Mouse (Mus musculus) cerebellum, adult 11-12 months (tissue): ENCODE data around the gene Gm20388.

Source experiments
- DNase-seq: peaks from one replicate; pipeline ENCODE4 v3.0.0; 2022

Gene Gm20388

DNA sequence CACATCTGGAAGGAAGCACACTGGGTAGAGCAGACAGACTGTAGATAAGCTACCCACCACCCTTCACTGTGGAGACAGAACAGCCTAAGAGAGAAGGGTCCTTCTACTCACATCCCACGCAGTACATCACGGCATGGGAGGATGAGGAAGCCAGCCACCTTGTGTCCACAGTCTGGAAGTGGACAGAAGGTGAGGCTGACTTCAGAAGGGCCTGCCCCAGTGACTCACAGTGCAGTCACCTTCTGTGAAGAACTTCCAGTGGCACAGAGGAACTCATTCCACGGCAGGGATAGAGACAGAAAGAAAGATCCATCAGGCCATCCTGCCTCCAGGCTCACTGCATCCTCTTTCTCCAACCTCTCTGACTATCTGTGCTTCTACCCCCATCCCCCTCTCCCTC is 4429.1 kb downstream of the Gm20388 start:
- no peak for DNase-seq

DNA sequence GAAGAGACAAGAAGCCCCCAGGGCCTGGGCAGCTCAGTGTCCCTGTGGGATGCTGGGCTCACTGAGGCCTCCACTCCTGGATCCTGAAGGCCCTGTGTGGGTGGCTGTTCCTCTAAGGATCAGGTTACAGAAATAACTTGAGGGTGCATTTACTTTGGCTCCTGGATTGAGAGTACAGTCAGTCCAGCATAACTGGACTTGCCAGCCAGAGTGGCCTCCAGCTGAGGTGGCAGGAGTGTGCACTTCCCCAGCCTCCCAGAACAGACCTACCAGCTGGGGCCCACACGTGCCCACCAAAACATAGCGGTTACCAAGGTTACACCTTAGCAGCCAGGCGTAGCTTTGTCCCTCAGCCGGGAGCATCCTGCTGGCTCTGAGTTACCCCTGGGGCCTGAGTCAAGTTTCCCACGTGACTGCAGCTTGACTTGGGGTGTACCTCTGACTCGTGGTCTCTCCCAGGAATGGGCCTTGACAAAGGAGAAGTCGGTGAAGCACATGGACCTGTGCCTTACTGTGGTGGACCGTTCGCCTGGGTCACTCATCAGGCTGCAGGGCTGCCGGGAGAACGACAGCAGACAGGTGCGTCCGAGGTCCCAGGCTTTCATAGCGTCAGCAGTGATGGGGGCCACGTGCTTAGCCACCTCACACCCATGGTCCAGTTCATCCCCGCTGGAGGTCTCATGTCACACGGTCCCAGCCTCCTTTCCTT is 4429.9 kb downstream of the Gm20388 start:
- DNase-seq: no peak

DNA sequence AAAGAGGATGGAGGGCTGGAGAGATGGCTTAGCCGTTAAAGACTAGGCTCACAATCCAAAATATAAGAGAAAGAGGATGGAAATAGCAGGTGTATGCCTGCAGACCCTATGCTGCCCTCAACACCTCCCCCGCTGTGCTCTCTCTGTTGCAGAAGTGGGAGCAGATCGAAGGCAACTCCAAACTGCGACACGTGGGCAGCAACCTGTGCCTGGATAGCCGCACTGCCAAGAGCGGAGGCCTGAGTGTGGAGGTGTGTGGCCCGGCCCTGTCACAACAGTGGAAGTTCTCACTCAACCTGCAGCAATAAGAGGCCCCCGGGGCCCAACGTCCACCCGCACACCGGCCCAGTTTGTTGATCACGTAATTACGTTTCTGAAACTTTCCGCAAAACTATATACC is 4432.5 kb downstream of the Gm20388 start:
- DNase-seq: no peak

DNA sequence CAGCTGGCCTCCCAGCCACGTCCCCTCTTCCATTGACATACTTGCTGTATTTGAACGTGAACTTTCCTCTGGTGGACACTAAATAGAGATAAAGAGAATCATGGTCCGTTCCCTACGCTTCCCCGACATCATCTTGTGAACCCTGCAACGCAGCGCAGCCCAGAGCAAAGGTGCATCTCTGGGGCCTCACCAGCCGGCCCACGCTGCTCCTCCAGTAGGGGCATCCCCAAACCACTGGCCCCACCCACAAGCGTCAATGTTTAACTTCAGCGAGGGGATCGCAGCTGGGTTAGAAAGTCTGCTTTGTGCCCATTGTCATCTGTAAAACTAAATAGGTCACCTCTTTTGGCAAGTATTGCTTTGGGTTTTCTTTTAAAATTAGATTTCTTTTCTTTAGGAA is 4433.4 kb downstream of the Gm20388 start:
- no peak for DNase-seq

DNA sequence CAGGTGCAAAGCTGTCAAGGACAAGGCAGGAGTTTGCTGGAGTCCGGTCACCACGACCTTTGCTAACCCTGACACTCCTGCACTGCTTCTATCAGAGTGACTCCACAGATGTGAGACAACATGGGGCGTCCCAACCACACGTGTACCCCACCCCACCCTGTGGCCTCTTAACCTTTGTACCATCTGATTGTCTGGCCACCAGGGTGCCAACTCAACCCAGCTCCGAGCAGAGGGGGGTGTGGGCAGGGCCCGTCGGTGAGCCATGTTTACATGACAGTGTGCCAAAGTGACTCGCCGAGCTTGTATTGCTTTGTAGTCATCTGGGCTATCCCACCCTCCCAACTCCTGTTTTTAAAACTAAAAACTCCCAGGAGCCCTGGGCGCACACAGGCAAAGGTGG is 4434.5 kb downstream of the Gm20388 start:
- DNase-seq: no peak

DNA sequence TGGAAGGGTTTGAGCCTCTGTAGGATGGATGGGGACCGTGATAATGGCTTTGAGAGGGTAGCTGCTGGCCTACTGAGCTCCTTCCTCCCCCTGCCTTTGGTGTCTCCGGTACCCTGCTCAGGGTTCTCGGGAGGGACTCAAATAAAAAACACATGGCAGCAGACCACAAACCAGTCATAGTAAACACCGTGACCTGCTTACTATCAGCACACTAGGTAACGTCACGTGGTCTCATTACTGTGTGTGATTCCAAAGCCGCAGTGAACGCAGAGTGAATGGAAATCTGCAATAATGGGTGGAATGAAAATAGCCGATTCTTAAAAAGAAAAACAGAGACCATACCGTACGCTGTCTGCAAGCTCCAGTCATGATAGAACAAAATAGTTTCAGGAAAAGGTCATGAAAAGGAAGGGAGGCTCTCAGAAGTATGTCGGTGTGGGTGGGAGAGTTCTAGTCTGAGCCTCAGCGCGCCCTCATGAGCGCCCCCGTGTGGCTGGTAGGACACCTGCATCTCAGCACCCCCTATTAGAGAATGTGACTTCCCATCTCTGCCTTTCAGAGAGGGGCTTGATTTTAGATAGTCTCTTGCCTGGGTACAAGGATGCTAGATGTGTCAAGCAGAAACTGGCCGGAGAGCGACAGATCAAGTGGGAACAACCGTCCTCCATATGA is 4436.3 kb downstream of the Gm20388 start:
- DNase-seq: no peak

DNA sequence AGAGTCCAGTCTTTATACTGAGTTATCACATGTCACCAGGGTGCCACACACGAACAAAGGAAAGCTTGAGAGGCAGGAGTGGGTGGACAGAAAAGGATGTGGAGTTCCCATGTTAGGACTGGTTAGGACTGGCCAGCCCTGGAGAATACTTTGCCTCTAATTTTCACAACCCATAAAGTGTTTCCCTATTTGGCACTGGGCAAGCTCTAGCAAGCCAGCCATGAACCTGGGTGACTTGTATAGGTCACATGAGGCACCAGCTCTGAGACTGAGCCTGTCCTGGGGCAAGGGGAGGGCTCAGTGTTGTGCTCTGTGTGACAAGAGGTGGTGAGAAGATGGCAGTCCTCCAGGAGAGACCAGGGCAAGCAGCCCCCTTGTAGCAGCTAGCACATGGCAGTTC is 4437.4 kb downstream of the Gm20388 start:
- no peak for DNase-seq

DNA sequence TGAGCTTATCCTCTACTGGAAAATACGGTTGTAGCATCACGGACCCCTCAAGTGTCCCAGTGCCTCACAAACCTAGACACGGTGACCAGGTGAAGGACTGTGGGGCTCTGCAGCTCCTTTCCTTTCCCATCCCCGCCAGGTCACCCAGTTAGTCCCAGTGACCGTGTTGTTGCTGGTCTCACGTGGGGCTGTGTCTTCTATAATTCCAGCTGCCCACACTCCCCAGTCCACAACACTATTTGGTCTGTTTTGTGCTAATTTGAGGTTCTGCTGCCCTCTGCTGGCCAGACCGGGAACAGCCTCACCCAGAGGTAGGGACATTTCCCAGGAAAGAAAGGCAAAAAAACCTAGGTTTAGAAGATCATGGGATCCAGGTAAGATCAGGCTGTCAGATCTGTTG is 4439.0 kb downstream of the Gm20388 start:
- DNase-seq: peak; percentile 66

DNA sequence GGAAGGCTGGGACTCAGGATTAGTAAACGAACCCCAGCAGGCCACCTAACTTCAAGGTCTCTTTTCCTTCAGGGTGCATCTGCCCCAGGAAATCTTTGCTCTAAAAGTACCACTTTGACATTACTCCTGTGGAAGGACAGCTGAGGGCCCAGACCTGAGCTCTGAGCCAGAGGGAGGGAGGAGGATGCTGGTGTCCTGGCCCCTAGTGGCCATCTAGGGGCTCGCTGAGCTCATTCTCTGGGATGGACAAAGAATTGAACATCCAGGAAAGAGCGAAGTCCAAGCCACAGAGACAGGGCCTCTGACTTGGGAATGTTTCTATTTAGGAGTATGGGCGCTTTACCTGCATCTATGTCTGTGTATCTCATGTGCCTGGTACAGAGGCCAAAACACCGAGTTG is 4441.0 kb downstream of the Gm20388 start:
- no peak for DNase-seq

DNA sequence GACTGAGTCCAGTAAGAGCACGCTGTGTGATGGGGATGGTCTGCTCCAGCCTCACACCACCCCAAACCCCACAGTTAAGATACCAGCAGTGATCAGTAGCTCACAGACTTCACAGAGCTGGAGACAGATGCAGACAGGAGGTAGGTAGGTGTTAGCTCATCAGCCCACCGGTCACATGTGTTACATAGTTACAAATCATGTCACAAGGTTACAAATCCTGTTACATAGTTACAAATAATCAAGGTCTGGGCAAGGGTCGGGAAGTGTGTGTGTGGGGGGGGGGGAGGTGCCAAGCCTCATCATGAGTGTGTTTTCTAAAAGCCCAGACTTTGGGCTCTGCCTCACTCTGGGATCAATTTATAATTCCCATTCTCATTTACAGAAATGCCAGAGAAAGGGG is 4450.3 kb downstream of the Gm20388 start:
- DNase-seq: no peak

DNA sequence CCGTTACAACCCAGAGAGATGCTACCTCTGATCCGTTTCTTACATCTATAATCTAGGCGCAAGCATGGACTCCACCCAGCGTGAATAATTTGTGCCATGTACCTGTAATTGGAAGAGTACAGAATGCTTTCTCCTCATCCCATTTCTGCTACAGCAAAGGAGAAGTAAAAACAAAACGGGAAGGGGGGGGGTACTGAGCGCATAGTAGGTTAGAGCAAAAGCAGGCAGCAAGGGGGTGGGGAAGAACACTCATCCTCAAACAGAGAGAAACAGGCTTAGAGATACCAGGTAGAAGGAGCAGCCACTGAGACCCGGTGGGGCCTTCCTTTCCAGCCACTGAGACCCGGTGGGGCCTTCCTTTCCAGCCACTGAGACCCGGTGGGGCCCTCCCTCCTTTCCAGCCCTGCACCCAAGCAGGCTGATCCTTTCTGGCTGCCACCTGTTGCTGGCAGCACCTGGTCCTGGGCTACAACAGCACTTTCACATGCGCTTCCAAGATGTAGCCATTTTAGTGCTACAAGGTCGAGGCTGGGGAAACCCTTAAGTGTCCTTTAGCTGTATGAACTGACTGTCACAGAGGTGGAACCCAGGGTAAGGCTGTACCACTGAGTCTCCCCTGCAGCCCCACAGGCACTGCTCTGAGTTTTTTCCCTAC is 4451.3 kb downstream of the Gm20388 start:
- DNase-seq: no peak

DNA sequence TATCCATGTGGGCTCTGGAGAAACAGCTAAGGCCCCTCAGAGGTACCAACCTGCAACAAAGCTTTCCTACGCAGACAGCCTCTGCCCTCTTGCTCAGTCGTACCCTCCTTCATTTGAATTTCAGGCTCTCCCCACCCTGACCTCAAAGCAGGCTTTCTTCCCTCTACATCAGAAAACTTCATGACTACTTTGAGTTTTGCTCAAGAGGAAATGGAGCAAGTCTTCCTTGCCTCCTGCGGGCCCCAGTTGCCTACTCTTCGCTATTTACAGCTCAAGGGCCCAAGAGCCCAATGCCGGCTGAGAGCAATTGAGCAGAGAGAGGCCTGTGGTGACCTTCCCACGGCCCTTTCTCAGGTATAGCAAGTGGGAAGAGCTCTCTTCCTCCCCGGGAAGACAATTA is 4451.9 kb downstream of the Gm20388 start:
- no peak for DNase-seq

DNA sequence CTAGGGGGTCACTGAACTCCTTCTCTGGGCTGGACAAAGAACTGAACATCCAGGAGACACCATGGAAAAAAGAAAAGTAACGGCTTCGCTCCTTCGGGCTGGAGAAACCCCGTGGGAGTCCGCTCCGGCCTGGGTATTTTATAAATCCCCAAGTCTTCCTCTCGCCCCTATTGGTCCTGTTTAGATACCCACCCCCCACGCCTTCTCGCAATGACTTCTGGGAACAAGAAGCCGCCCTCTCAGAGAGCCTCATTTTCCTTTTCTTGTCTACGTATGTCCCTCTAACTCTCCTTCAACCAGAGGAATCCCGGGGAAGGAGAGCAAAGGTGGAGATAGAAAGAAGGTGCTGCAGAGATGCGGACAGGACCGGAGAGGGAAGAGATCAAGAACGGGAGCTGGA is 4452.7 kb downstream of the Gm20388 start:
- no peak for DNase-seq

DNA sequence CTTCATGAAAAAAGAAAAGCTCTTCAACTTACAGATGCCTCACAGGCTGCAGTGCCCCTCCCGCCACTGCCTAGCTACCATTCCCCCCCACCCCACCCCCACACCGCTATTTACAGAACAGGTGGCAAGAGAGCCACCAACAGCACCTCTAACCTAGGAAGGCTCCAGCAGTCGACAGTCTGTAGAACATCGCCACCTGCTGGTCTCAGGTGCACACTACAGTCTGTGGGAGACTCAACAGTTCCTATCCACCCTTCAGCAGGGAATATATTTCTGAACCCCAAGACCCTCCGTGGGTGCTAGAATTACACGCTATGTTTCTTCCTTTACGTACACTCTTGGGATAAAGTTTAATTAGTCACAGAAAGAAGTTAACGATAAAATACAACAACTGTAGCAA is 4457.6 kb downstream of the Gm20388 start:
- peak; percentile 64 for DNase-seq

DNA sequence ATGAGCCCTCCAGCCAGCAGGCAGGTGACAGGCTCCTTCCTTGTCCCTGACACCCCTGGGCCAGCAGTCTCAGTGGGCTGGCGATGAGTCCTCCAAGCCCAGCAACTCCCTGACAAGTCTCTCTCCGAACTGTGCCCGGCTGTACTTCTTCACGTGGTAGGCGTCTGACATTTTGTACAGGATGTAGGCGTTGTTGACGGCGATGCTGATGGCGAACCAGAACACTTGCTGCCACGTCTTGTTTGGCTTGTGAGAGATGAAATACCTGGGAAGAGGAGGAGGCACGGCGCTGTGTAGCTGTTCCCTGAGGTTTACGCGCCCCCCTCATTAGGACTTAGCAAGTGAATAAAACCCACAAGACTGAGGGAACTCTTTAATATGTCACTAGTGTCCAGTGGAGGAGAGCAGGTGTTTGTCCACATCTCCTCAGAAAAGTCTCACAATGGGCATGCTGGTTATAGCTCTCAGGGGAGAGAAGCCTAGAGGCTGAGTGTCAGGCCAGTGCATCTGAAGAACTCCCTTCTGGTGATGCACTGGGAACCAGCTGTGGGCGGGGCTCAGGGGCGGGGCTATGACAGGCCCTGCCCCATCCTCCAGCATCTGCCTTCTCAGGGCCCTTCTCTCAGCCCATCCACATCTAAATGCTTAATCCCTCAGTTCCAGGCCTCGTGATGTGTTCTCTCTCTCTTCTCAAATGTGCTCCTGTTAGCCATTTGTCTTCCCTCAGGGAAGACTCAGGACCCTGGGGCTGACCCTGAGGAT is 4460.0 kb downstream of the Gm20388 start:
- no peak for DNase-seq

DNA sequence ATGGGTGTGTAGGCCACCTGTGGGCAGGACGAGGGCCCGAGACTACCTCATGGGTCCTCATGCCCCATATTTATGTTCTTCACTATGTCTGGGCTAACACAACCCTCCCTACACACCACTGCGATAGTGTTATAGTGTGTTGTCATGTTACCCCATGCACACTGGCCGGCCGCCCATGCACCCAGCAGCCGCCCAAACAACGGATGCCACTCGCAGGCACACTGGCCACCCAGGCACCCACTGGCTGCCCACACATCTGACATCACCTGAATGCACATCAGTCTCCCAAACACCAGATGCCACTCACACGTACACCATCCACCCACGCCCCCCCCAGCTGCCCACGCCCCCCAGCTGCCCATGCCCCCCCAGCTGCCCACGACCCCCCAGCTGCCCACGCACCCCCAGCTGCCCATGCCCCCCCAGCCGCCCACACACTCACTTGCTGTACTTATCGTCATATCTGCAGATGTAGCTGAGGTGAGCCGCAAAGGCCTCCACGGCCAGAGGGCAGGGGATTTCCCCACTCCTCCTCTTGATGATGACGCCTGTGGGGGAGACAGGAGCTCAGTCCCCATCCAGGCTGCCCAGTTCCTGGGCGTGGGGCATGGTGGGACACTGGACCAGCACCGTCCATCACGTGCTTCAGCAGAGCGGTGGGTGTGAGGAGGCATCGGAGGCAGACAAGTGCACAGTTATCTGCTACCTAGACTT is 4460.9 kb downstream of the Gm20388 start:
- DNase-seq: no peak

DNA sequence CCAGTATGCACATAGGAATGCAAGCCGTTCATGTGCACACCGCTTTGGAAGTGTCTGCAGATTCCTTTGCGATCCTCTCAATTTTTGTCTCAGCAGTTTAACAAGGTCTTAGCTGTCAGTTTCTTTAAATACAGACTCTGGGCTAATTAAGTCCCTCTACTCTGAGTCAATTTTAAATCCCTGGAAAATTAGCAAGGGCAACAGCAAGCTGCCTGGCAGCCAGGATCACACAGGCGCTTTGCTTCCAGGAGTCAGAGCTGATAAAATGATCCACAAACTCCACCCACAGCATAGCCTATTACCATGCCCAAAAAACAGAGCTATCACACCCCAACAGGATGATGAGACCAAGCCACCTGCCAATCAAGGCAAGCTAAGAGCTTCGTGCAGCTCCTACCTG is 4463.1 kb downstream of the Gm20388 start:
- no peak for DNase-seq

DNA sequence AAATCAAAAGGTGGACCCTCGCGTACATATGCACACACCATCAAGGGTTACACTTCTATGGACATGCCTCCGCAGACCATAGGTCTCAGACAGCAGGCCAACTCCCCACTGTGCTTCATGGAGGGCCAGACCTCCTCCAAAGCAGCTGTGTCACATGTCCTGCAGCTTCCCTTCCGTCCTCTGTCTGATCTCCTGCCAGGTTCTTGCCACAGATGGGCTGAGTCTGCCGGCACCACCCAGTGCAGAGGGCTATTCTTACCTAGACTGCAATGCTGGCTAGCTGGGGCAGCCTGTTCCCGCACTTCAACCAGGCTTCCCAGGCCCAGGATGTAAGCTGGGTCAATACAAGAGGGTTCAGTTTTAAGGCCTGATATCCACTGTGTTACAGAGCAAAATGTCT is 4464.5 kb downstream of the Gm20388 start:
- DNase-seq: no peak

DNA sequence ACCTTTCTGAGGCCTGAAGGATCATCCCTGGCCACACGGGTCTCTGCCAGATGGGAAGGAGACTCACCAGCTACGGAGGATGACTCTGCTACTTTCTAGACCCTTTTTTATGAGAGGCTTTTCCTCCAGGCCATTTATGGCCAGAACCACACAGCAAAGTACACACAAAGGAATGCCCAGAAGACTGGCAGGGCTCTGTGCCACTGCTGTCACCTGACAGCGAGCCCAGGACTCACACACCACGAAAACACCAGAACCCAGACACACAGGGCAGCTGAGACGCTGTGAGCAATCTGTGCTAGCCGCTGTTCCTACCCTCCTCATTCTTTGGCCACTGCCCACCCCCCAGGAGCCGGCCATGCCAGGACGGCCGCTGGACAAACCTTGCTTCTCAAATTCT is 4465.1 kb downstream of the Gm20388 start:
- no peak for DNase-seq

DNA sequence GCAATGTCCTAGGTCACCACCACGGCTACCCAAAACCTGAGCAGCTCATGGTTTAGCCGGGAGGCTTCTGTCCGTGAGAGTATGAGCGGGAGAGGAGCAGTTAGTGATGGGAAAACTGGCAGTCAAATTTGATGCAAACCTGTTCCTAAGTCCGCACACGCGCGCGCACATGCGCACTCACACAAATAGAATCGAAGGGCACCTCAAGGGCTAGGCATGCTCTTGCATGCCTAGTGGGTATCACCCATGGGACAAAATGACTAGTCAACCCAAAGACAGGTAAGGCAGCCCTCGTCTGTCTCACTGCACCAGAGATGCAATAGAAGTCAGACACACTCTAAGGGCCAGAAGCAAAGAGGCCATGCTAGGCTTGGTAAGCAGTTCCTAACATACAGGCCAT is 4465.8 kb downstream of the Gm20388 start:
- DNase-seq: no peak

DNA sequence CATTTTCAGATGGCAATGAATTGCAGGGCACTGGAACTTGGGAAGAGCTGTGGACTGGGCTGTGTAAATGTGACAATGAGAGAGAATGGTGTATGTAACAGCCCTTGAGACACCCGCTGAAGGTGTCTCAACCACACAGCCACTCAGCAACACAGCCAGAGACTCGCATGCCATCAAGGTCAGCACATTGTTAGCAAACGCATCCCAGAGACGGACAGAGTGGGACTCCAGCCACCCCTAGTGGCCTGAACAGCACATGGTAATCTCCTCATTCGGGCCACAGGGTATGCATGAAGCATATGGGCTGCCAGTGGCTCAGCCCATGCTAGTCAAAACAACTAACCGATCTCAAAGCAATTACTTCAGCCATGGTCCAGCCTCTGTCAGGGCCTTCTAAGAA is 4468.6 kb downstream of the Gm20388 start:
- DNase-seq: no peak

DNA sequence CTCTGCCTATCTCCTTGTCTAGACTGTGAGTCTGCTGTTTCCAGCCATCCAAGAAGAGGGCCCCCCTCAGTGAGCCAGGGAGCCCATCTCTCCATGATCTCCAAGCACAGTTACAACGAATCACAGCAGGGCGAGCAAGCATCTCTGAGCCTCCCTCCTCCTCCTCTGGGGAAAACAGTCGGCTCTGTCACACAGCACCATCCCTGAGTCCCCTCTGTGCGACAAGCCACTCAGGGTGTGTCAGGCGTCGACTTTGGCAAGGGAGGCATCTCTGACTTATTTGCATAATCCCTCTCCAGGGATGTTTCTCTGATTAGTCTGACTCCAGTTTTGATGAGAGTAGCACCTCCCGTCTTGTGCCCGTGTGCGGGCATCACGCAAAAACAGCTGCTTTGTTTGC is 4471.6 kb downstream of the Gm20388 start:
- DNase-seq: no peak

DNA sequence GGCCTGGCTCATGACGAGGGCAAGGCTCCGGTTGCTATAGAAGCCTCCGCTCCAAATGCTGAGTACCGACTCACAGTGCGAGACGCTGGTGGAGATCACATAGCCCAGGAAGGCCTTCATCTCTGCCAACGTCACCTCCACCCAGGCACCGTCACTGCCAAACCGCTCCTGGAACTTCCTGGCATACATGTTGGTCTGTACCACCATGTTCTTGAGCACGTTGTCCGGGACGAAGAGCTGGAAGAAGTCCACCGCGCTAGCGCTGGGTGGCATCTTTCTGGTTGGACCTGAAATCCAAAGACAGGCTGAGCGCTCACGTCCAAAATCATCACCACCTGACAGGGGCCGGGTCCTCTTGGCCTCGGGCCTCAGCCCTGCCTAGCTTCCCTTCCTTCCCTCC is 4473.7 kb downstream of the Gm20388 start:
- DNase-seq: peak; percentile 69
